Comparison of ENCODE assay signal across 8 mouse cellular contexts in genomic region chr17:64873651-64874072, GRCm38 (mm10). TPM values are rescaled to one million over a fixed set of nuclear protein-coding genes. Genes with fewer than 3 reads are reported as not detected.
DNase-seq lines count a peak whose midpoint lies in the region; ATAC-seq and TF ChIP-seq lines count a peak whose summit lies in the region.

No protein-coding gene starts in this region.

- H3K27ac ChIP-seq in hindbrain, embryonic 11.5 days (ENCODE audit: low read depth, low read length): no peak overlapping the region
- no peak overlapping the region for H3K27ac ChIP-seq in hindbrain, embryonic 14.5 days
- no peak overlapping the region for H3K27ac ChIP-seq in CH12.LX (ENCODE audit: insufficient read depth, low read depth)
- H3K27ac ChIP-seq in stomach, postnatal 0 days (replicated peaks): no peak overlapping the region

- peak; percentile 89 to 100 for TF ChIP-seq CTCF in CH12.LX (conservative IDR thresholded peaks at IDR 0.05 in 1 of 2, IDR thresholded peaks at IDR 0.05 in 1 of 2; ENCODE audit: low read depth in 2 of 2, low read length in 2 of 2)
- peak; percentile 85 for TF ChIP-seq CTCF in stomach, postnatal 0 days (IDR thresholded peaks at IDR 0.05; ENCODE audit: low read depth)

- dilution Hi-C loops in CH12.LX (cut with MboI; ENCODE audit: extremely low pct_ligation_motif_present, extremely low pct_unique_long_range_greater_than_20kb, low sequenced_read_pairs): no loop called here

- WGBS in hindbrain, embryonic 11.5 days: 20% methylated on average over 4 of the region's 4 CpGs
- 17% methylated on average over 4 of the region's 4 CpGs for WGBS in hindbrain, embryonic 14.5 days
- 52% methylated on average over 4 of the region's 4 CpGs for WGBS in stomach, postnatal 0 days

- intact Hi-C loops in heart, postnatal 10 days (cut with DNase I): loop anchor here (5.0 kb wide), 2 partner anchors 271 to 376 kb away; partner anchors contain the start of gene Man2a1

- no peak overlapping the region for H3K9ac ChIP-seq in hindbrain, embryonic 11.5 days (ENCODE audit: low read depth, low read length)
- H3K9ac ChIP-seq in hindbrain, embryonic 14.5 days: no peak overlapping the region
- no peak overlapping the region for H3K9ac ChIP-seq in CH12.LX (ENCODE audit: insufficient read depth, low read depth)
- H3K9ac ChIP-seq in stomach, postnatal 0 days (ENCODE audit: low read length): no peak overlapping the region

- H3K9me3 ChIP-seq in hindbrain, embryonic 11.5 days (ENCODE audit: control insufficient read depth, low read length): no peaks in the 10 kb centered on the region
- no peaks in the 10 kb centered on the region for H3K9me3 ChIP-seq in hindbrain, embryonic 14.5 days (ENCODE audit: control insufficient read depth, low read length)
- H3K9me3 ChIP-seq in CH12.LX (replicated peaks; ENCODE audit: low read length): no peaks in the 10 kb centered on the region
- H3K9me3 ChIP-seq in stomach, postnatal 0 days (ENCODE audit: control insufficient read depth, low read length): no peaks in the 10 kb centered on the region

- ATAC-seq in hindbrain, embryonic 11.5 days (ENCODE audit: low FRiP score): peak; percentile 35; the same call in 1 of the 2 replicates
- ATAC-seq in hindbrain, embryonic 14.5 days (ENCODE audit: low FRiP score): no peak
- ATAC-seq in stomach, postnatal 0 days (ENCODE audit: low FRiP score, low TSS enrichment): no peak

- TF ChIP-seq POLR2A in CH12.LX (IDR thresholded peaks at IDR 0.05; ENCODE audit: low read depth, low read length): no peak

- peak; percentile 56 for DNase-seq in hindbrain, embryonic 11.5 days (ENCODE audit: low spot score)
- no peak for DNase-seq in hindbrain, embryonic 14.5 days (ENCODE audit: low spot score)
- DNase-seq in CH12.LX (ENCODE audit: extremely low read depth): peak; percentile 73
- peak; percentile 19 for DNase-seq in adrenal gland, adult 2 months
- peak; percentile 41 to 57 for DNase-seq in heart, postnatal 10 days
- DNase-seq in lung, postnatal 10 days: peak; percentile 57
- DNase-seq in stomach, postnatal 0 days (ENCODE audit: low spot score): no peak
- no peak for DNase-seq in layer of hippocampus, adult 9-10 months (ENCODE audit: low spot score)

- H3K36me3 ChIP-seq in hindbrain, embryonic 11.5 days (ENCODE audit: control insufficient read depth, insufficient read depth, low read length): no peaks in the 10 kb centered on the region
- no peaks in the 10 kb centered on the region for H3K36me3 ChIP-seq in hindbrain, embryonic 14.5 days (replicated peaks; ENCODE audit: control insufficient read depth, insufficient read depth)
- H3K36me3 ChIP-seq in CH12.LX (replicated peaks in 1 of 2; ENCODE audit: control insufficient read depth in 1 of 2, insufficient read depth in 1 of 2, low read length in 1 of 2): no peaks in the 10 kb centered on the region
- H3K36me3 ChIP-seq in stomach, postnatal 0 days (ENCODE audit: control insufficient read depth, insufficient read depth, low read length): no peaks in the 10 kb centered on the region

- H3K4me1 ChIP-seq in hindbrain, embryonic 11.5 days (replicated peaks; ENCODE audit: control insufficient read depth, insufficient read depth, low read length): no peaks in the 10 kb centered on the region
- H3K4me1 ChIP-seq in hindbrain, embryonic 14.5 days (replicated peaks; ENCODE audit: control insufficient read depth, insufficient read depth, low read length): no peaks in the 10 kb centered on the region
- peaks cover 2 to 10% of the 10 kb centered on the region in 2 experiments; a peak in 2 of 4 replicates for H3K4me1 ChIP-seq in CH12.LX (ENCODE audit: control insufficient read depth in 1 of 2, insufficient read depth in 2 of 2)
- no peaks in the 10 kb centered on the region for H3K4me1 ChIP-seq in stomach, postnatal 0 days (replicated peaks; ENCODE audit: control insufficient read depth, insufficient read depth)

- H3K79me2 ChIP-seq in CH12.LX (replicated peaks; ENCODE audit: control insufficient read depth, extremely low read depth, insufficient read depth, poor library complexity, severe bottlenecking): no peaks in the 10 kb centered on the region

- in situ Hi-C loops in CH12.LX (cut with MboI; ENCODE audit: low pct_ligation_motif_present, low pct_unique_long_range_greater_than_20kb, low sequenced_read_pairs): loop anchor here (25.0 kb wide), 1 partner anchor 261 kb away; the partner anchor contains the start of gene Man2a1

- peak; percentile 95 for TF ChIP-seq RAD21 in CH12.LX (IDR thresholded peaks at IDR 0.05; ENCODE audit: low read depth, low read length)

- H3K27me3 ChIP-seq in hindbrain, embryonic 11.5 days (ENCODE audit: control insufficient read depth, insufficient read depth, low read length): no peaks in the 10 kb centered on the region
- no peaks in the 10 kb centered on the region for H3K27me3 ChIP-seq in hindbrain, embryonic 14.5 days (ENCODE audit: control insufficient read depth, insufficient read depth, low read length)
- H3K27me3 ChIP-seq in CH12.LX (replicated peaks): no peaks in the 10 kb centered on the region
- no peaks in the 10 kb centered on the region for H3K27me3 ChIP-seq in stomach, postnatal 0 days (ENCODE audit: control insufficient read depth, insufficient read depth, low read length)

- no peak overlapping the region for H3K4me2 ChIP-seq in hindbrain, embryonic 11.5 days (replicated peaks; ENCODE audit: low read depth, low read length)
- no peak overlapping the region for H3K4me2 ChIP-seq in hindbrain, embryonic 14.5 days (replicated peaks)
- no peak overlapping the region for H3K4me2 ChIP-seq in CH12.LX (ENCODE audit: insufficient read depth, low read depth, poor library complexity, severe bottlenecking)
- H3K4me2 ChIP-seq in stomach, postnatal 0 days (replicated peaks; ENCODE audit: low read depth): no peak overlapping the region

- H3K4me3 ChIP-seq in hindbrain, embryonic 11.5 days (ENCODE audit: low read depth, low read length): no peak overlapping the region
- H3K4me3 ChIP-seq in hindbrain, embryonic 14.5 days (replicated peaks; ENCODE audit: low read length): no peak overlapping the region
- no peak overlapping the region for H3K4me3 ChIP-seq in CH12.LX (replicated peaks in 1 of 3; ENCODE audit: low read depth in 2 of 3, low read length in 2 of 3, poor library complexity in 1 of 3)
- no peak overlapping the region for H3K4me3 ChIP-seq in stomach, postnatal 0 days (ENCODE audit: low read depth, low read length)

- 0 out of 2 replicates have a peak, but pooled peaks have one; percentile 8 for TF ChIP-seq EP300 in CH12.LX (IDR thresholded peaks at IDR 0.05; ENCODE audit: low read length)
- TF ChIP-seq EP300 in stomach, postnatal 0 days (optimal IDR thresholded peaks at IDR 0.05): no peak

TF ChIP-seq in CH12.LX, 34 proteins besides CTCF, POLR2A, EP300 and RAD21:
- TF ChIP-seq JUND (conservative IDR thresholded peaks at IDR 0.05; ENCODE audit: low read depth, low read length) (0 out of 2 replicates have a peak, but pooled peaks have one; percentile 14), USF1 (IDR thresholded peaks at IDR 0.05; ENCODE audit: low read depth, low read length) (no peak), TCF12 (IDR thresholded peaks at IDR 0.05; ENCODE audit: low read depth, low read length) (no peak), ZC3H11A (IDR thresholded peaks at IDR 0.05; ENCODE audit: low read depth, low read length) (peak; percentile 84), HCFC1 (IDR thresholded peaks at IDR 0.05; ENCODE audit: low read depth, low read length) (no peak), GABPA (IDR thresholded peaks at IDR 0.05; ENCODE audit: insufficient replicate concordance, low read depth, low read length) (no peak), MEF2A (IDR thresholded peaks at IDR 0.05; ENCODE audit: borderline replicate concordance, low read depth, low read length) (0 out of 2 replicates have a peak, but pooled peaks have one; percentile 15), ELF1 (IDR thresholded peaks at IDR 0.05; ENCODE audit: low read depth, low read length) (no peak), TBP (conservative IDR thresholded peaks at IDR 0.05; ENCODE audit: low read depth, low read length) (no peak), SIN3A (IDR thresholded peaks at IDR 0.05; ENCODE audit: low read length) (no peak), MYC (IDR thresholded peaks at IDR 0.05; ENCODE audit: low read depth, low read length) (peak; percentile 30; the same call in 1 of the 2 replicates), ZMIZ1 (IDR thresholded peaks at IDR 0.05; ENCODE audit: low read depth, low read length) (no peak), UBTF (IDR thresholded peaks at IDR 0.05; ENCODE audit: low read depth, low read length) (no peak), RCOR1 (conservative IDR thresholded peaks at IDR 0.05; ENCODE audit: low read depth, low read length) (no peak), SMC3 (IDR thresholded peaks at IDR 0.05; ENCODE audit: low read depth, low read length) (peak; percentile 93), MAZ (IDR thresholded peaks at IDR 0.05; ENCODE audit: low read depth, low read length) (no peak), CHD1 (IDR thresholded peaks at IDR 0.05; ENCODE audit: low read depth, low read length) (no peak), BHLHE40 (IDR thresholded peaks at IDR 0.05; ENCODE audit: low read depth, low read length) (peak; percentile 28; the same call in 1 of the 2 replicates), ZNF384 (IDR thresholded peaks at IDR 0.05; ENCODE audit: low read depth, low read length) (no peak), CHD2 (IDR thresholded peaks at IDR 0.05; ENCODE audit: low read length) (no peak), MXI1 (IDR thresholded peaks at IDR 0.05; ENCODE audit: low read depth, low read length) (no peak), IRF4 (IDR thresholded peaks at IDR 0.05; ENCODE audit: low read depth, low read length) (no peak), KAT2A (IDR thresholded peaks at IDR 0.05; ENCODE audit: insufficient replicate concordance, low read length) (no peak), E2F4 (IDR thresholded peaks at IDR 0.05; ENCODE audit: insufficient replicate concordance, low read depth, low read length) (no peak), JUN (IDR thresholded peaks at IDR 0.05; ENCODE audit: insufficient read depth, low read depth, low read length) (no peak), ZKSCAN1 (IDR thresholded peaks at IDR 0.05; ENCODE audit: borderline replicate concordance, low read depth, low read length) (no peak)

RNA-seq across cellular contexts. Expression of gene 4930583I09Rik, which starts 37.8 kb away (rescaled TPM):
- not detected in 2 replicates for polyA plus RNA-seq in hindbrain, embryonic 11.5 days (2014; fragmentation: Nextera tagmentation; extraction: Ambion mirVana)
- polyA plus RNA-seq in hindbrain, embryonic 14.5 days (2014; fragmentation: Nextera tagmentation; extraction: Ambion mirVana): not detected in 2 replicates
- not detected in 2 replicates for total RNA-seq in CH12.LX (2012; rRNA removed)
- total RNA-seq in CH12.LX (2014; rRNA removed): not detected in 2 replicates
- polyA plus RNA-seq in CH12.LX (2012; ENCODE audit: insufficient read length, low read depth): not detected in 2 replicates
- not detected for total RNA-seq in adrenal gland, adult 2 months (2021)
- not detected in 2 replicates for polyA plus RNA-seq in adrenal gland, adult 2 months (2012; rRNA removed)
- not detected for total RNA-seq in heart, postnatal 10 days (2021)
- not detected in 2 replicates for polyA plus RNA-seq in stomach, postnatal 0 days (2015; fragmentation: Nextera tagmentation; extraction: Ambion mirVana)

Comparison
In these comparisons a context has a peak if more than half of its experiments do, and no peak if none do; other contexts are left out.
1. DNase-seq: peak in hindbrain, embryonic 11.5 days (single experiment), CH12.LX (single experiment), adrenal gland, adult 2 months (single experiment), heart, postnatal 10 days (2 of 2) and lung, postnatal 10 days (single experiment); none in hindbrain, embryonic 14.5 days (single experiment), stomach, postnatal 0 days (single experiment) and layer of hippocampus, adult 9-10 months (single experiment).